Mouse (Mus musculus): ENCODE results near the gene Ptpa. TPM values are rescaled to one million over a fixed set of nuclear protein-coding genes. Genes with fewer than 3 reads are reported as not detected.
A peak's percentile ranks its signal among the peaks of the same experiment; 100 is the strongest.

The Ptpa gene
- polyA plus RNA-seq, 1 experiment from 2014 or later, result 156 TPM

DNA sequence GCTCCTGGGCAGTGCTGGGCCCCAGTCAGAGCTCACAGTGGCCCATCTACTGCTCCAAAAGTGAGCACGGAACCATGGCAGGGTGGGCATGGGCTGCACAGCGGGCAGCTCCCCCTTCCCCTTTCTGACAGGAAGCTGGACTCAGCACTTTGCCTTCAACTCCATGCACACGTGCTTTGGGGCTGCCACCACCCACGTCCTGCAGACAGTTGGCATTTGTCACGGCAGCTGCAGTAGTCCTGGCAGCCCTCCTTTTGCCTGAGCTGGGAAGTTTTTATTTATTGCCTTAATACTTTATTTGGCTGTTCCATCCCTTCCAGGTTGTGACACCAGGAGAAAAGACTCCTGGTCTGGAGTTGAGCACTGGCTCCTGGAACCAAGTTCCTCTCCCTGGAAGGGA is 31.0 kb upstream of the Ptpa start:
- Histone ChIP-seq H3K36me3 (ENCODE audit: control insufficient read depth, insufficient read depth, low read length) (peaks cover 20% of the 10 kb centered on the region), H3K27ac (ENCODE audit: low read length) (no peak overlapping the region), H3K9me3 (replicated peaks; ENCODE audit: control insufficient read depth, low read length, poor library complexity, severe bottlenecking) (no peaks in the 10 kb centered on the region), H3K27me3 (ENCODE audit: control insufficient read depth, insufficient read depth, low read depth, low read length) (no peaks in the 10 kb centered on the region), H3K4me3 (ENCODE audit: low read depth, low read length) (no peak overlapping the region), H3K4me2 (ENCODE audit: low read length) (no peak overlapping the region), H3K4me1 (ENCODE audit: control insufficient read depth, insufficient read depth, low read length) (no peaks in the 10 kb centered on the region), H3K9ac (ENCODE audit: low read depth, low read length) (no peak overlapping the region)
- no peak for ATAC-seq
- 90% methylated on average over 5 of the region's 5 CpGs for WGBS

- H3K4me1 ChIP-seq (ENCODE audit: control insufficient read depth, insufficient read depth, low read length), result no peaks in the 10 kb centered on the region
- no peak for ATAC-seq
- H3K4me2 ChIP-seq (ENCODE audit: low read length), result no peak overlapping the region
- H3K27ac ChIP-seq (ENCODE audit: low read length), result no peak overlapping the region
- peaks cover 16% of the 10 kb centered on the region for H3K36me3 ChIP-seq (ENCODE audit: control insufficient read depth, insufficient read depth, low read length)
- H3K9me3 ChIP-seq (replicated peaks; ENCODE audit: control insufficient read depth, low read length, poor library complexity, severe bottlenecking), result no peaks in the 10 kb centered on the region
- no peak overlapping the region for H3K4me3 ChIP-seq (ENCODE audit: low read depth, low read length)
- no peak overlapping the region for H3K9ac ChIP-seq (ENCODE audit: low read depth, low read length)
- 90% methylated on average over 4 of the region's 4 CpGs for WGBS
- H3K27me3 ChIP-seq (ENCODE audit: control insufficient read depth, insufficient read depth, low read depth, low read length), result no peaks in the 10 kb centered on the region
These were observed 30.2 kb upstream of the Ptpa start for GRCm38 (mm10) chr2:30385591-30385990.

DNA sequence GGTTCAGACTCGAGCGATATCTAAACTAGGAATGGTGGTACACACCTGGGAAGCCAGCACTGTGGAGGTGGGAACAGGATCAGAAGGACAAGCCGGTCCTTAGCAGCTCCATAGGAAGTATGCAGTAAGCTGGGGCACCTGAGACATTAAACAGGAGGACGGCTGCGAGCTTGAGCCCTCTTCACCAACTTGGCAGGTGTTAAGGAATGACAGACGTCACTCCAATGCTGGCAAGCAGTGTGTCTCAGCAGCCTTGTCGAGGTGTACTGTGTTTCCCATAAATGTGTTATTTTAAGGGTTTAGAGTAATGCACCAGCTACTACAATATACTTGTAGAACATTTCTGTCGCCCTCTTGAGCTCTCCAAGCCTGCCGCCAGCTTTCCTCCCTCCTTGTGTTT is 28.9 kb upstream of the Ptpa start:
- Histone ChIP-seq H3K36me3 (ENCODE audit: control insufficient read depth, insufficient read depth, low read length) (peaks cover 8% of the 10 kb centered on the region), H3K9ac (ENCODE audit: low read depth, low read length) (no peak overlapping the region), H3K4me3 (ENCODE audit: low read depth, low read length) (no peak overlapping the region), H3K27ac (ENCODE audit: low read length) (no peak overlapping the region), H3K4me1 (ENCODE audit: control insufficient read depth, insufficient read depth, low read length) (peaks cover 3% of the 10 kb centered on the region; the same call in 1 of the 2 replicates), H3K9me3 (replicated peaks; ENCODE audit: control insufficient read depth, low read length, poor library complexity, severe bottlenecking) (no peaks in the 10 kb centered on the region), H3K4me2 (ENCODE audit: low read length) (no peak overlapping the region), H3K27me3 (ENCODE audit: control insufficient read depth, insufficient read depth, low read depth, low read length) (no peaks in the 10 kb centered on the region)
- 88% methylated on average over 9 of the region's 9 CpGs for WGBS
- no peak for ATAC-seq

- no peak for ATAC-seq
- H3K27ac ChIP-seq (ENCODE audit: low read length), result no peak overlapping the region
- peaks cover 6% of the 10 kb centered on the region for H3K36me3 ChIP-seq (ENCODE audit: control insufficient read depth, insufficient read depth, low read length)
- no peaks in the 10 kb centered on the region for H3K27me3 ChIP-seq (ENCODE audit: control insufficient read depth, insufficient read depth, low read depth, low read length)
- no peak overlapping the region for H3K4me3 ChIP-seq (ENCODE audit: low read depth, low read length)
- 95% methylated on average over 2 of the region's 2 CpGs for WGBS
- no peak overlapping the region for H3K4me2 ChIP-seq (ENCODE audit: low read length)
- no peaks in the 10 kb centered on the region for H3K9me3 ChIP-seq (replicated peaks; ENCODE audit: control insufficient read depth, low read length, poor library complexity, severe bottlenecking)
- H3K9ac ChIP-seq (ENCODE audit: low read depth, low read length), result no peak overlapping the region
- peaks cover 13% of the 10 kb centered on the region for H3K4me1 ChIP-seq (ENCODE audit: control insufficient read depth, insufficient read depth, low read length)
These were observed 26.8 kb upstream of the Ptpa start for GRCm38 (mm10) chr2:30389000-30389399.

DNA sequence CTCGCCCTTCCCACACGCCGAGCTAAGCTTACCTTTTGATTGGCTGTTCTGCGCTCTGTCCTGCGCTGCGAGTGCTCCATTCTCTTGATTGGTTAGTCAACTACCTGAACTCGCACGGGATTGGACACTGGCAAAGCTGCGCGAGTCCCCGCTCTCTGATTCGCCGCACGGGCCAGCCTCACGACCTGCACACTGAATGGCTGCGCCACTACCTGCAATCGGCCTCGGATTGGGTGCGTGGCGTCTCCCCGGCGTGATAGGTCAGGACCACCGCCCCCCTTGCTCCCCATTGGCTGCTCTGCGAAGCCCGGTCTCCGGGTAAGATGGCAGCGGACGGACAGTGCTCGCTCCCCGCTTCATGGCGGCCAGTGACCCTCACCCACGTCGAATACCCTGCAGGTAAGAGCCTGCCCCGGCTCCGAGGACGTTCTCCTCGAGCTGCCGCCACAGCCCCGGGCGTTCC is 23.7 kb upstream of the Ptpa start, which contains the start of gene Dolpp1:
TSS of gene Dolpp1 (plus strand) at position 141 of the 463 bp plus-strand sequence.
- Histone ChIP-seq H3K4me2 (ENCODE audit: low read length) (peak within 1 kb of the TSS; percentile 68), H3K36me3 (ENCODE audit: control insufficient read depth, insufficient read depth, low read length) (peaks cover 7% of the 10 kb centered on the region; the same call in 1 of the 2 replicates), H3K27me3 (ENCODE audit: control insufficient read depth, insufficient read depth, low read depth, low read length) (no peaks in the 10 kb centered on the region), H3K27ac (ENCODE audit: low read length) (peak within 1 kb of the TSS; percentile 95), H3K9me3 (replicated peaks; ENCODE audit: control insufficient read depth, low read length, poor library complexity, severe bottlenecking) (no peaks in the 10 kb centered on the region), H3K4me3 (ENCODE audit: low read depth, low read length) (peak within 1 kb of the TSS; percentile 82), H3K9ac (ENCODE audit: low read depth, low read length) (peak within 1 kb of the TSS; percentile 61), H3K4me1 (ENCODE audit: control insufficient read depth, insufficient read depth, low read length) (peaks cover 17% of the 10 kb centered on the region)
- under 1% methylated on average over 40 of the region's 40 CpGs for WGBS
- ATAC-seq, result peak; percentile 99

GRCm38 (mm10) chr2:30392577-30393369 is 23.1 kb upstream of the Ptpa start:
- Histone ChIP-seq H3K4me3 (ENCODE audit: low read depth, low read length) (peak overlapping the region; percentile 82), H3K4me2 (ENCODE audit: low read length) (peak overlapping the region; percentile 68), H3K9me3 (replicated peaks; ENCODE audit: control insufficient read depth, low read length, poor library complexity, severe bottlenecking) (no peaks in the 10 kb centered on the region), H3K9ac (ENCODE audit: low read depth, low read length) (peak overlapping the region; percentile 61), H3K27me3 (ENCODE audit: control insufficient read depth, insufficient read depth, low read depth, low read length) (no peaks in the 10 kb centered on the region), H3K4me1 (ENCODE audit: control insufficient read depth, insufficient read depth, low read length) (peaks cover 17% of the 10 kb centered on the region), H3K36me3 (ENCODE audit: control insufficient read depth, insufficient read depth, low read length) (peaks cover 7% of the 10 kb centered on the region; the same call in 1 of the 2 replicates), H3K27ac (ENCODE audit: low read length) (peak overlapping the region; percentile 95)
- 1% methylated on average over 50 of the region's 54 CpGs for WGBS
- peak; percentile 84 for ATAC-seq

DNA sequence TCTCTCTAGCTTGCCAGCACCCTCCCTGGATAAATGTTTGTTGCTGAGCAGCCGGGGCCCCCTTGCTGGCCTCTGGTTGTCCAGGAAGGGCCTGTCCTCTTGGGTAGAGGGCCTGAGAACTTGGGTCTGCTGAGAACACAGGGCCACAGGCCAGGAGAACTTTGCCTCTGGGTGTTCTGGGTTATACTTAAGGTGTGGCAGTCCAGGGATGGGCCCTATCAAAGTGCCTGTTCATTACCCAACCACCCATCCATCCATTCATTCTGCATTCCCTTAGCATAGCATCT is 22.5 kb upstream of the Ptpa start:
- H3K4me3 ChIP-seq (ENCODE audit: low read depth, low read length), result peak overlapping the region; percentile 82
- no peak overlapping the region for H3K27ac ChIP-seq (ENCODE audit: low read length)
- no peak for ATAC-seq
- H3K4me1 ChIP-seq (ENCODE audit: control insufficient read depth, insufficient read depth, low read length), result peaks cover 17% of the 10 kb centered on the region
- WGBS, result 86% methylated on average over 1 of the region's 1 CpGs
- H3K36me3 ChIP-seq (ENCODE audit: control insufficient read depth, insufficient read depth, low read length), result peaks cover 8% of the 10 kb centered on the region
- H3K9me3 ChIP-seq (replicated peaks; ENCODE audit: control insufficient read depth, low read length, poor library complexity, severe bottlenecking), result no peaks in the 10 kb centered on the region
- peak overlapping the region; percentile 61 for H3K9ac ChIP-seq (ENCODE audit: low read depth, low read length)
- H3K27me3 ChIP-seq (ENCODE audit: control insufficient read depth, insufficient read depth, low read depth, low read length), result no peaks in the 10 kb centered on the region
- H3K4me2 ChIP-seq (ENCODE audit: low read length), result peak overlapping the region; percentile 68

DNA sequence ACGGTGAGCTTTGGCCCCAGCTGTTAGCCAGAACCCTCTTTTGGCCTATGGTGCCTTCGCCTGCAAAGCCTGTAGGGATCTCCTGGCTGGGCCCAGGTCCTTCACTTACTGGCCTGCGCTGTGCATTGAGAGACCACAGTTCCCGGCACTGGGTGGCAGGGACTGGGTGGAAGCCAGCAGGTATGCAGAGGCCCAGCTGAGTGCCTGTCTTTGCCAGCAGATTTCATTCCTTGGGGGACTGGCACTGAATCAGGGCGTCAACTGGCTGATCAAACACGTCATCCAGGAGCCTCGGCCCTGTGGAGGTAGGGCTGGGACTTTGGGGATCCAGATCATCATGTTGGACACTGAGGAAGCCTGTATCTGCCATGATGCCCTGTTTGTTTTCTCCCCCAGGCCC is 20.1 kb upstream of the Ptpa start:
- Histone ChIP-seq H3K4me3 (ENCODE audit: low read depth, low read length) (no peak overlapping the region), H3K27me3 (ENCODE audit: control insufficient read depth, insufficient read depth, low read depth, low read length) (no peaks in the 10 kb centered on the region), H3K4me2 (ENCODE audit: low read length) (no peak overlapping the region), H3K27ac (ENCODE audit: low read length) (no peak overlapping the region), H3K9ac (ENCODE audit: low read depth, low read length) (no peak overlapping the region), H3K9me3 (replicated peaks; ENCODE audit: control insufficient read depth, low read length, poor library complexity, severe bottlenecking) (no peaks in the 10 kb centered on the region), H3K4me1 (ENCODE audit: control insufficient read depth, insufficient read depth, low read length) (peaks cover 25% of the 10 kb centered on the region), H3K36me3 (ENCODE audit: control insufficient read depth, insufficient read depth, low read length) (peaks cover 18% of the 10 kb centered on the region)
- ATAC-seq, result no peak
- 89% methylated on average over 7 of the region's 7 CpGs for WGBS

GRCm38 (mm10) chr2:30396246-30396645 is 19.6 kb upstream of the Ptpa start:
- Histone ChIP-seq H3K36me3 (ENCODE audit: control insufficient read depth, insufficient read depth, low read length) (peaks cover 18% of the 10 kb centered on the region), H3K4me1 (ENCODE audit: control insufficient read depth, insufficient read depth, low read length) (peaks cover 25% of the 10 kb centered on the region), H3K9ac (ENCODE audit: low read depth, low read length) (no peak overlapping the region), H3K27me3 (ENCODE audit: control insufficient read depth, insufficient read depth, low read depth, low read length) (no peaks in the 10 kb centered on the region), H3K4me3 (ENCODE audit: low read depth, low read length) (no peak overlapping the region), H3K4me2 (ENCODE audit: low read length) (no peak overlapping the region), H3K9me3 (replicated peaks; ENCODE audit: control insufficient read depth, low read length, poor library complexity, severe bottlenecking) (no peaks in the 10 kb centered on the region), H3K27ac (ENCODE audit: low read length) (no peak overlapping the region)
- no peak for ATAC-seq
- WGBS, result 96% methylated on average over 7 of the region's 7 CpGs

All from midbrain, embryonic 16.5 days (tissue).